Mouse (Mus musculus): Measurements from ENCODE around the gene Vegfb. TPM values are rescaled to one million over a fixed set of nuclear protein-coding genes. Genes with fewer than 3 reads are reported as not detected.
A peak's percentile ranks its signal among the peaks of the same experiment; 100 is the strongest.

Gene Vegfb
- total RNA-seq, 1 experiment, result 10.0 TPM

- Histone ChIP-seq H3K9me3 (ENCODE audit: control insufficient read depth, insufficient read depth, low read depth, low read length) (no peaks in the 10 kb centered on the region), H3K27ac (ENCODE audit: insufficient read depth, low read depth, low read length, poor library complexity, severe bottlenecking) (no peak overlapping the region), H3K36me3 (ENCODE audit: control insufficient read depth, insufficient read depth, low read length, poor library complexity, severe bottlenecking) (no peaks in the 10 kb centered on the region), H3K4me1 (ENCODE audit: control insufficient read depth in 2 of 2, insufficient read depth in 2 of 2, low read length in 2 of 2, poor library complexity in 1 of 2) (peaks cover 4 to 30% of the 10 kb centered on the region in 2 experiments; a peak in 3 of 4 replicates), H3K4me3 (ENCODE audit: insufficient read depth in 1 of 2, low read depth in 1 of 2, low read length in 2 of 2, poor library complexity in 1 of 2, severe bottlenecking in 1 of 2) (no peak overlapping the region), H3K9ac (ENCODE audit: insufficient read depth, low read depth, low read length, poor library complexity, severe bottlenecking) (no peak overlapping the region)
- in situ Hi-C loops (cut with MboI; ENCODE audit: low sequenced_read_pairs in 2 of 2, unreplicated experiment in 2 of 2), result no loop called here
- TF ChIP-seq HCFC1 (IDR thresholded peaks at IDR 0.05; ENCODE audit: borderline replicate concordance, insufficient read depth, low read length) (no peak), ZC3H11A (IDR thresholded peaks at IDR 0.05; ENCODE audit: borderline replicate concordance, low read depth, low read length) (no peak), ZNF384 (IDR thresholded peaks at IDR 0.05; ENCODE audit: low read depth, low read length) (no peak)
- no peak for DNase-seq (ENCODE audit: low read depth, low spot score)
These were observed 3.3 kb upstream of the Vegfb start for GRCm38 (mm10) chr19:6990712-6991111.

GRCm38 (mm10) chr19:6989251-6989650 is 1.8 kb upstream of the Vegfb start:
- peaks cover 5% of the 10 kb centered on the region; the same call in 1 of the 2 replicates for H3K36me3 ChIP-seq (ENCODE audit: control insufficient read depth, insufficient read depth, low read length, poor library complexity, severe bottlenecking)
- TF ChIP-seq CHD2 (IDR thresholded peaks at IDR 0.05; ENCODE audit: low read depth, low read length), result no peak
- no peak for TF ChIP-seq ZC3H11A (IDR thresholded peaks at IDR 0.05; ENCODE audit: borderline replicate concordance, low read depth, low read length)

GRCm38 (mm10) chr19:6987904-6988285 is 444 bp upstream of the Vegfb start:
- no peak for DNase-seq (ENCODE audit: low read depth, low spot score)
- no peak overlapping the region for H3K27ac ChIP-seq (ENCODE audit: insufficient read depth, low read depth, low read length, poor library complexity, severe bottlenecking)
- TF ChIP-seq ZNF384 (IDR thresholded peaks at IDR 0.05; ENCODE audit: low read depth, low read length) (no peak), MAFK (IDR thresholded peaks at IDR 0.05; ENCODE audit: insufficient read depth, low read depth, low read length) (no peak), HCFC1 (IDR thresholded peaks at IDR 0.05; ENCODE audit: borderline replicate concordance, insufficient read depth, low read length) (no peak), CHD2 (IDR thresholded peaks at IDR 0.05; ENCODE audit: low read depth, low read length) (no peak), ZC3H11A (IDR thresholded peaks at IDR 0.05; ENCODE audit: borderline replicate concordance, low read depth, low read length) (no peak)

More at GRCm38 (mm10) chr19:6989251-6989650, 1.8 kb upstream of the Vegfb start:
- Histone ChIP-seq H3K27ac (ENCODE audit: insufficient read depth, low read depth, low read length, poor library complexity, severe bottlenecking) (no peak overlapping the region), H3K4me1 (ENCODE audit: control insufficient read depth in 2 of 2, insufficient read depth in 2 of 2, low read length in 2 of 2, poor library complexity in 1 of 2) (peaks cover 4 to 23% of the 10 kb centered on the region in 2 experiments; a peak in 3 of 4 replicates), H3K9ac (ENCODE audit: insufficient read depth, low read depth, low read length, poor library complexity, severe bottlenecking) (no peak overlapping the region), H3K4me3 (ENCODE audit: insufficient read depth in 1 of 2, low read depth in 1 of 2, low read length in 2 of 2, poor library complexity in 1 of 2, severe bottlenecking in 1 of 2) (no peak overlapping the region), H3K9me3 (ENCODE audit: control insufficient read depth, insufficient read depth, low read depth, low read length) (no peaks in the 10 kb centered on the region)
- in situ Hi-C loops (cut with MboI; ENCODE audit: low sequenced_read_pairs in 2 of 2, unreplicated experiment in 2 of 2), result no loop called here
- DNase-seq (ENCODE audit: low read depth, low spot score), result no peak

GRCm38 (mm10) chr19:6985951-6986708 is 1.3 kb downstream of the Vegfb start:
- Histone ChIP-seq H3K9ac (ENCODE audit: insufficient read depth, low read depth, low read length, poor library complexity, severe bottlenecking) (no peak overlapping the region; the same call in 1 of the 2 replicates), H3K9me3 (ENCODE audit: control insufficient read depth, insufficient read depth, low read depth, low read length) (no peaks in the 10 kb centered on the region), H3K4me1 (ENCODE audit: control insufficient read depth in 2 of 2, insufficient read depth in 2 of 2, low read length in 2 of 2, poor library complexity in 1 of 2) (peaks cover 0 to 17% of the 10 kb centered on the region in 2 experiments; a peak in 2 of 4 replicates), H3K36me3 (ENCODE audit: control insufficient read depth, insufficient read depth, low read length, poor library complexity, severe bottlenecking) (peaks cover 20% of the 10 kb centered on the region), H3K27ac (ENCODE audit: insufficient read depth, low read depth, low read length, poor library complexity, severe bottlenecking) (no peak overlapping the region), H3K4me3 (ENCODE audit: insufficient read depth in 1 of 2, low read depth in 1 of 2, low read length in 2 of 2, poor library complexity in 1 of 2, severe bottlenecking in 1 of 2) (peak overlapping the region; percentile 83 to 92)
- TF ChIP-seq HCFC1 (IDR thresholded peaks at IDR 0.05; ENCODE audit: borderline replicate concordance, insufficient read depth, low read length) (no peak), ZNF384 (IDR thresholded peaks at IDR 0.05; ENCODE audit: low read depth, low read length) (no peak), CHD2 (IDR thresholded peaks at IDR 0.05; ENCODE audit: low read depth, low read length) (no peak), MAFK (IDR thresholded peaks at IDR 0.05; ENCODE audit: insufficient read depth, low read depth, low read length) (no peak), ZC3H11A (IDR thresholded peaks at IDR 0.05; ENCODE audit: borderline replicate concordance, low read depth, low read length) (no peak)
- no peak for DNase-seq (ENCODE audit: low read depth, low spot score)
- in situ Hi-C loops (cut with MboI; ENCODE audit: low sequenced_read_pairs in 2 of 2, unreplicated experiment in 2 of 2), result no loop called here

More at GRCm38 (mm10) chr19:6987904-6988285, 444 bp upstream of the Vegfb start:
- Histone ChIP-seq H3K36me3 (ENCODE audit: control insufficient read depth, insufficient read depth, low read length, poor library complexity, severe bottlenecking) (peaks cover 14% of the 10 kb centered on the region), H3K4me3 (ENCODE audit: insufficient read depth in 1 of 2, low read depth in 1 of 2, low read length in 2 of 2, poor library complexity in 1 of 2, severe bottlenecking in 1 of 2) (peak overlapping the region; percentile 83 to 92), H3K9ac (ENCODE audit: insufficient read depth, low read depth, low read length, poor library complexity, severe bottlenecking) (peak overlapping the region; percentile 8; the same call in 1 of the 2 replicates), H3K9me3 (ENCODE audit: control insufficient read depth, insufficient read depth, low read depth, low read length) (no peaks in the 10 kb centered on the region), H3K4me1 (ENCODE audit: control insufficient read depth in 2 of 2, insufficient read depth in 2 of 2, low read length in 2 of 2, poor library complexity in 1 of 2) (peaks cover 4 to 17% of the 10 kb centered on the region in 2 experiments; a peak in 3 of 4 replicates)
- in situ Hi-C loops (cut with MboI; ENCODE audit: low sequenced_read_pairs in 2 of 2, unreplicated experiment in 2 of 2), result no loop called here
